In genomic region chr11:114467803-114468202, GRCm38 (mm10) we compare ENCODE assay signal across 9 mouse cellular contexts.
A peak's percentile ranks its signal among the peaks of the same experiment; 100 is the strongest.
DNase-seq lines count a peak whose midpoint lies in the region; ATAC-seq and TF ChIP-seq lines count a peak whose summit lies in the region.
"Had no signal": no experiment of that assay in that cellular context is flagged by ENCODE, and none has a peak within 500 bp of the region (broad histone marks: within the 10 kb centered on the region; RNA-seq: fewer than 3 reads in every experiment).

No protein-coding gene starts in this region.

- WGBS in heart, embryonic 11.5 days (ENCODE audit: insufficient replicate concordance): 4% methylated on average over 8 of the region's 8 CpGs
- 7% methylated on average over 8 of the region's 8 CpGs for WGBS in embryonic facial prominence, embryonic 12.5 days
- WGBS in hindbrain, embryonic 10.5 days: 17% methylated on average over 8 of the region's 8 CpGs
- 8% methylated on average over 8 of the region's 8 CpGs for WGBS in midbrain, embryonic 16.5 days
- WGBS in thymus, adult 2 months: 15% methylated on average over 8 of the region's 8 CpGs

- peaks cover 19% of the 10 kb centered on the region for H3K4me1 ChIP-seq in heart, embryonic 11.5 days (ENCODE audit: control insufficient read depth, insufficient read depth, low read length)
- peaks cover 41% of the 10 kb centered on the region for H3K4me1 ChIP-seq in embryonic facial prominence, embryonic 12.5 days
- peaks cover 45% of the 10 kb centered on the region for H3K4me1 ChIP-seq in hindbrain, embryonic 10.5 days (replicated peaks)
- H3K4me1 ChIP-seq in midbrain, embryonic 16.5 days (ENCODE audit: control insufficient read depth, insufficient read depth, low read length): peaks cover 35% of the 10 kb centered on the region
- H3K4me1 ChIP-seq in thymus, adult 2 months (replicated peaks; ENCODE audit: control insufficient read depth, insufficient read depth, low read length): no peaks in the 10 kb centered on the region

- H3K9me3 ChIP-seq in heart, embryonic 11.5 days (replicated peaks; ENCODE audit: control insufficient read depth, low read length): no peaks in the 10 kb centered on the region
- H3K9me3 ChIP-seq in embryonic facial prominence, embryonic 12.5 days: no peaks in the 10 kb centered on the region
- no peaks in the 10 kb centered on the region for H3K9me3 ChIP-seq in hindbrain, embryonic 10.5 days
- no peaks in the 10 kb centered on the region for H3K9me3 ChIP-seq in midbrain, embryonic 16.5 days (replicated peaks; ENCODE audit: control insufficient read depth, low read length, poor library complexity, severe bottlenecking)

- no peak overlapping the region; the same call in 1 of the 2 replicates for H3K27ac ChIP-seq in heart, embryonic 11.5 days (ENCODE audit: low read depth, low read length)
- H3K27ac ChIP-seq in embryonic facial prominence, embryonic 12.5 days: peak overlapping the region; percentile 73; the same call in 1 of the 2 replicates
- H3K27ac ChIP-seq in hindbrain, embryonic 10.5 days: peak overlapping the region; percentile 60
- no peak overlapping the region; the same call in 1 of the 2 replicates for H3K27ac ChIP-seq in midbrain, embryonic 16.5 days (ENCODE audit: low read length)
- no peak overlapping the region for H3K27ac ChIP-seq in thymus, adult 2 months (ENCODE audit: control insufficient read depth, insufficient read depth, low read length)

- DNase-seq in heart, adult 11 months: no peak
- DNase-seq in hindbrain, embryonic 10.5 days (ENCODE audit: low spot score): peak; percentile 33
- DNase-seq in left cerebral cortex, postnatal 10 days (ENCODE audit: extremely low spot score in 1 of 2, low spot score in 2 of 2): peak; percentile 56 to 60
- no peak for DNase-seq in thymus, adult 2 months
- DNase-seq in ovary, postnatal 14 days (ENCODE audit: low spot score): no peak

- TF ChIP-seq POLR2A in thymus, adult 2 months (IDR thresholded peaks at IDR 0.05; ENCODE audit: control insufficient read depth, extremely low read depth, insufficient read depth, low read length, poor library complexity): no peak

- H3K27me3 ChIP-seq in heart, embryonic 11.5 days (ENCODE audit: control insufficient read depth, insufficient read depth, low read length): peaks cover 26% of the 10 kb centered on the region
- H3K27me3 ChIP-seq in embryonic facial prominence, embryonic 12.5 days: 0 out of 2 replicates have a peak, but pooled peaks cover 8% of the 10 kb centered on the region
- peaks cover 68% of the 10 kb centered on the region for H3K27me3 ChIP-seq in hindbrain, embryonic 10.5 days (ENCODE audit: insufficient read depth, poor library complexity, severe bottlenecking)
- H3K27me3 ChIP-seq in midbrain, embryonic 16.5 days (ENCODE audit: control insufficient read depth, insufficient read depth, low read depth, low read length): no peaks in the 10 kb centered on the region
- no peaks in the 10 kb centered on the region for H3K27me3 ChIP-seq in thymus, adult 2 months (ENCODE audit: control insufficient read depth, insufficient read depth, low read length)

- intact Hi-C loops in left cerebral cortex, postnatal 10 days (cut with DNase I): no loop called here

- no peaks in the 10 kb centered on the region for H3K36me3 ChIP-seq in heart, embryonic 11.5 days (ENCODE audit: control insufficient read depth, insufficient read depth, low read length)
- no peaks in the 10 kb centered on the region for H3K36me3 ChIP-seq in embryonic facial prominence, embryonic 12.5 days
- no peaks in the 10 kb centered on the region for H3K36me3 ChIP-seq in hindbrain, embryonic 10.5 days
- no peaks in the 10 kb centered on the region for H3K36me3 ChIP-seq in midbrain, embryonic 16.5 days (ENCODE audit: control insufficient read depth, insufficient read depth, low read length)
- no peaks in the 10 kb centered on the region for H3K36me3 ChIP-seq in thymus, adult 2 months (ENCODE audit: control insufficient read depth, insufficient read depth, low read length)

- no peak for TF ChIP-seq CTCF in thymus, adult 2 months (IDR thresholded peaks at IDR 0.05; ENCODE audit: borderline replicate concordance, control insufficient read depth, extremely low read depth, insufficient read depth, low read length, poor library complexity)

- no peak for ATAC-seq in heart, embryonic 11.5 days (replicated peaks; ENCODE audit: insufficient number of reproducible peaks, low FRiP score, low TSS enrichment)
- ATAC-seq in embryonic facial prominence, embryonic 12.5 days (ENCODE audit: insufficient number of reproducible peaks, insufficient read depth, low FRiP score, low TSS enrichment): peak; percentile 71; the same call in 1 of the 2 replicates
- peak; percentile 72 for ATAC-seq in midbrain, embryonic 16.5 days

- H3K4me2 ChIP-seq in heart, embryonic 11.5 days: peak overlapping the region; percentile 56
- H3K4me2 ChIP-seq in embryonic facial prominence, embryonic 12.5 days (replicated peaks): no peak overlapping the region
- H3K4me2 ChIP-seq in midbrain, embryonic 16.5 days (ENCODE audit: low read length): no peak overlapping the region

- H3K4me3 ChIP-seq in heart, embryonic 11.5 days (ENCODE audit: low read depth, low read length): no peak overlapping the region
- no peak overlapping the region for H3K4me3 ChIP-seq in embryonic facial prominence, embryonic 12.5 days
- H3K4me3 ChIP-seq in hindbrain, embryonic 10.5 days: peak overlapping the region; percentile 16; the same call in 1 of the 2 replicates
- no peak overlapping the region for H3K4me3 ChIP-seq in midbrain, embryonic 16.5 days (ENCODE audit: low read depth, low read length)
- no peak overlapping the region for H3K4me3 ChIP-seq in thymus, adult 2 months (ENCODE audit: control insufficient read depth, insufficient read depth, low read length)
- H3K4me3 ChIP-seq: erythroblast, embryonic 14.5 days had no signal

- no peak overlapping the region for H3K9ac ChIP-seq in heart, embryonic 11.5 days (ENCODE audit: low read depth, low read length)
- H3K9ac ChIP-seq in embryonic facial prominence, embryonic 12.5 days: no peak overlapping the region
- no peak overlapping the region for H3K9ac ChIP-seq in midbrain, embryonic 16.5 days (ENCODE audit: low read depth, low read length)

Comparison
In these comparisons a context has a peak if more than half of its experiments do, and no peak if none do; other contexts are left out.
1. H3K27ac ChIP-seq: peak in embryonic facial prominence, embryonic 12.5 days (single experiment) and hindbrain, embryonic 10.5 days (single experiment); none in heart, embryonic 11.5 days (single experiment), midbrain, embryonic 16.5 days (single experiment) and thymus, adult 2 months (single experiment).
2. DNase-seq: peak in hindbrain, embryonic 10.5 days (single experiment) and left cerebral cortex, postnatal 10 days (2 of 2); none in heart, adult 11 months (single experiment), thymus, adult 2 months (single experiment) and ovary, postnatal 14 days (single experiment).